Mouse (Mus musculus): ENCODE measurements around the gene Cdh23.

- TF ChIP-seq CTCF (IDR thresholded peaks at IDR 0.05; ENCODE audit: insufficient read depth, low read depth, low read length) (no peak), POLR2A (IDR thresholded peaks at IDR 0.05; ENCODE audit: insufficient read depth, low read depth, low read length) (no peak)
Observed at GRCm38 (mm10) chr10:60443078-60443477, 253.2 kb downstream of the Cdh23 start.
